Mouse (Mus musculus) heart, postnatal 14 days (tissue): ENCODE data around the gene Agbl4. TPM values are rescaled to one million over a fixed set of nuclear protein-coding genes. Genes with fewer than 3 reads are reported as not detected.
"Not testable (repeated sequence)": the region's sequence is repeated elsewhere in the genome, so short reads cannot be mapped to it uniquely, and the experiment has no call there.

Source experiments
- DNase-seq, 2 experiments: peaks; one replicate each; pipeline ENCODE4 v3.0.0; 2021 to 2022
- intact Hi-C: fragments of 180-260 bp; cut with DNase I; formaldehyde crosslinking; loops from one replicate; pipeline ENCODE4 v1.15.1; 2025
- total RNA-seq, 2 experiments: library from RNA; stranded (reverse); gene quantifications; 2 replicates each; pipeline ENCODE4 v1.2.3; 2021

Gene Agbl4
- total RNA-seq, 2 experiments from 2014 or later: 0.51 to 0.79 TPM

- no peak for DNase-seq
- intact Hi-C loops: no loop called here
Measured at GRCm38 (mm10) chr4:110879719-110880443, 482.4 kb downstream of the Agbl4 start.

GRCm38 (mm10) chr4:110916061-110916460, 518.6 kb downstream of the Agbl4 start:
- no peak for DNase-seq
- intact Hi-C loops: no loop called here

DNA sequence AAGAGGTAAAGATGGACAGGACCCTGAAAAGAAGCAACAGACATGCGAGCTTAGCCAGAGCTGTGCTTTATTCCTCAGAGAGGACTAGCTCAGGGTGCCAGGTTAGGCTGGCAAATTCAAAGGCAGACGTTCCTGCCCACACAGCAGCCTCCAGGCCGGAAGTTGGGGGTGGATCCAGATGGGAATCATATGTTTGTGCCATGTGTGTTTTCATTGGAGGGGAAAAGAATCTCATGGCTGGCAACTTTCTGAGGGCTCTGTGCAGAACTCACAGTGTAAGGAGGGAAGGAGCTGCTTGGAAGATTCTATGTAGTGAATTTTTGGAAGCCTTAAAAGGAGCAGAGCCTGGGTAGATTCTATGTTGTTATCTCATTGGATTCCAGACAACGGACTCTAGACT, 519.1 kb downstream of the Agbl4 start:
- no peak for DNase-seq
- intact Hi-C loops: no loop called here

GRCm38 (mm10) chr4:110921013-110921412, 523.6 kb downstream of the Agbl4 start:
- intact Hi-C loops: no loop called here
- DNase-seq: no peak

- DNase-seq: no peak
- intact Hi-C loops: no loop called here
Measured at GRCm38 (mm10) chr4:111001641-111002040, 604.2 kb downstream of the Agbl4 start.

- DNase-seq: no peak
Measured at GRCm38 (mm10) chr4:111004719-111005479, 607.4 kb downstream of the Agbl4 start.

GRCm38 (mm10) chr4:111019376-111019775, 621.9 kb downstream of the Agbl4 start:
- no peak for DNase-seq
- intact Hi-C loops: no loop called here

More at GRCm38 (mm10) chr4:111004719-111005479, 607.4 kb downstream of the Agbl4 start:
- intact Hi-C loops: no loop called here

DNA sequence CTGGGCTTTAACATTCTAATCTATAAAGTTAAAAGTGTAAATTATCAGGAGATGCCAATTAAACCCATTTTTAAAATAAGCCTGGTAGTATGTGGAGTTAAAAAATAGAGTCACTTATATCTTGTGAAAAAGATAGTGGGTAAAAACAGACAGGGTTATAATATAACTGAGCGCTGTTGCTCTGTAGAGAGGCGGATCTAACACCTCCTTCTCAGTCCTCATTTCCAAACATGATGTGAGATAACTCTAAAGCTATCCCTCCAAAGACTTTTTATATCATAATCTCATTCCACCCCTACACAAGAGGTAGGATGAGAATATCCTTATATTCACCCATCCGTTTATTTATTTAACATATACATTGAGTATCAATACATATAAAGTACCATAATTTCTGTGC, 669.9 kb downstream of the Agbl4 start:
- DNase-seq: no peak
- intact Hi-C loops: no loop called here

GRCm38 (mm10) chr4:111073738-111074497, 676.5 kb downstream of the Agbl4 start:
- intact Hi-C loops: no loop called here
- no peak for DNase-seq

DNA sequence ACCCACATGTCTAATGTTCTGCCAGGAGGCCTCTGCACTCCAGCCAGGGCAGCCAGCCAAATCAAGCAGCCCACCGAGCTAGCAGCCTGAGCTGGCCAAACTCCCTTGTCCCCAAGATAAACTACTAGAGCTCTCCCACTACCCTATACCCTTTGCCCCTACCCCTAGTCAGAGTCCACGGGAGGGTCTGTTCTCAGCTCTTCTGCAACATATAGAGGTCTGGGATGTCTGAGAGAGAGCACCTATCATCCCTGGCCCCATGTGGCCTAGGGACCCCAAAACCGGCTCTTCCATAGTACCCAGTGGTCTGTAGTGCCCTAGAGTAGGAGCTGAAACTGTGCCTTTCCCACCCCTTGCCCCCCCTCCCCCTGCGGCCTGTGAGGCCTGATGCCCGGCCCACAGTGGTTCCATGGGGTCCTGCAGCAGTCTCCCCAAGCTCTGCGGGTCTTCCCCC, 677.3 kb downstream of the Agbl4 start:
- intact Hi-C loops: no loop called here
- no peak for DNase-seq

DNA sequence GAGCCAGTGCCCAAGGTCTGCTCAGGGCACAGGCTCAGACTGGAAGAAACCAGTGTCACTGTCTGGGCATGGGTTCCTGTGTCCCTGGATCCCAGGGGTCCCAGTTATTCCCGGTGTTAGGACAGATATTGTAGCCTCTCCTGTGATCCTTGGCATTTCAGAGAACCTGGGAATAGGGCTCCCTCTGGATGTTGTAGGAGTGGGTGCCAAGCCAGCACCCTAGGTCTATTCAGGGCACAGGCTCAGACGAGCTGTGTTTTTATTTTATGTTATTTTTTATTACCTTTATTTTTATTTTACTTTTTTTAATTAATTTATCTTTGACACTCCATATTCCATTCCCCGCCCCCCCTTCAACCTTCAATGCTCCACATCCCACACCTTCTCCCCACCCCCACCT, 680.3 kb downstream of the Agbl4 start:
- intact Hi-C loops: no loop called here
- DNase-seq: no peak

DNA sequence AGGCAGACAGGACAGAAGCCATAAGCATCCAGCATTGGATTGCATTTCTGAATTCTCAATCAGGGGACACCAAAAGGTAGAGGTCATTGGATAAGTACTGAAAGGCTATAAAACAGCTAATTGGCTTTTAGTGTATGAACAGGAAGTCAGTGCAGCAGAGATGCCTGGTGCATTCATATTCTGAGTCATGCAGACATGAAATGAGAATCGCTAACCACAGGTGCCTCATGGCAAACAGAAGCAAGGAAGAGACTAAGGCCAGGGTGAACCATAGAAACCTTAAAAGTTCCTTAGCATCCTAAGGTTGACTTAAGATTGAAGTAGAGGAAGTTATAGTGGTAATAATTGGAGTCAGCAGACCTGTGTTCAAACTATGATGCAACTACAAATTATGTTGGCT, 687.9 kb downstream of the Agbl4 start:
- DNase-seq: no peak
- intact Hi-C loops: no loop called here

- intact Hi-C loops: no loop called here
- no peak for DNase-seq
Measured at GRCm38 (mm10) chr4:111136217-111137147, 739.0 kb downstream of the Agbl4 start.

- intact Hi-C loops: no loop called here
- DNase-seq: no peak
Measured at GRCm38 (mm10) chr4:111147748-111148147, 750.3 kb downstream of the Agbl4 start.

- intact Hi-C loops: no loop called here
- DNase-seq: no peak
Measured at GRCm38 (mm10) chr4:111155859-111156258, 758.4 kb downstream of the Agbl4 start.

DNA sequence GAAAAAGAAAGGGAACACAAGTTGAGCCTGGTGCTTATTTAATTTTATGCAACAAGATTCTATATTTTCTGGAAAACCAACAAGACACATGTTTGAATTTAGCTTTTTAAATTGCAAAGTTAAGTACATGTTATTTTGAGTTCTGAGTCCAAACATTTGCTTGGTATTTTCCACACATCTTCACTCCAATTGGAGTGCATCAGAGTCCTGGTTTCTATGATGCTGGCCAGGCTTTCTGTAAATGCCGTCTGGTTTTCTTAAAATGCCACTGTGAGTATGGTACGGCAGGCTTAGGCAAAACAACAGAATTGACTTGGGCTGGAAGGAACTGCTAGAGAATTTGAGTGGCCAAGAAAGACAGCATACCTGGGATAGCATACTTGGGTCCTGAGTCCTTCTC, 784.0 kb downstream of the Agbl4 start:
- DNase-seq: no peak

GRCm38 (mm10) chr4:111200100-111200499, 802.6 kb downstream of the Agbl4 start:
- DNase-seq: no peak

More for the DNA sequence above, 784.0 kb downstream of the Agbl4 start:
- intact Hi-C loops: no loop called here

DNA sequence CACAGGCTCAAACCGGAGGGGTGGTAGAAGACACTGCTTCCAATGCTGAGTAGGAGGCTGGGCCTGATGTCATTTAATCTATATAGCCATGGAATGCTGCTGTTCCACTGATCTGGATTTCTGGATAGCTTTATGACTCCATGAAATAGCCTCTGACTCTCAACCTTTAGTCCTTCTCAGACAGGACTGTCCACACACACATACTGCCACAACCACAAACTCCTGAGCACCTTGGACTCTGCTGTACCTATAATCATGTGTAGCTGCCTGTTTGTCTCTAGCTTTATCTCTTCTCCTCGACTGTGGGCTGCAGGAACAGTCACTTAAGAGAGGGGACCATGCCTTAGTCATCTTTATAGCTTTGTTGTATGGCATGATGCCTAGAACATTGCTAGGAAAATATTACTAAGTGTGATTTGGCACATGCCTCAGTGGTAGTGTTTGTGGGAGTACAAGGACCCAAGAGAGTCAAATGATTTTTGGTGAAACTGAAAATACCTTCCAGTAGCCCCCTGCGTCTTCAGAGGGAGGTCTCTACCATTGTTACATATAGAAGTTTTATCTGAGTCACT, 817.8 kb downstream of the Agbl4 start:
- intact Hi-C loops: no loop called here

More at GRCm38 (mm10) chr4:111200100-111200499, 802.6 kb downstream of the Agbl4 start:
- intact Hi-C loops: no loop called here

GRCm38 (mm10) chr4:111219030-111219429, 821.6 kb downstream of the Agbl4 start:
- intact Hi-C loops, DNase-seq: not testable (repeated sequence)

More for the DNA sequence above, 817.8 kb downstream of the Agbl4 start:
- no peak for DNase-seq
